Mouse (Mus musculus) CD4-positive, CD25-positive, alpha-beta regulatory T cell, adult 2 months (primary cell): ENCODE measurements at regions not wholly inside any gene's neighbourhood (a gene's known extent, or its start where the extent isn't known, plus 50 kb on each side); places are given as distances from the start of the nearest gene placed in this dataset.
"Not testable (repeated sequence)": the region's sequence is repeated elsewhere in the genome, so short reads cannot be mapped to it uniquely, and the experiment has no call there.

ENCODE experiments used
- DNase-seq: peaks from one replicate; pipeline ENCODE4 v3.0.0-alpha.2; 2012; ENCODE audit warnings: low read depth, low spot score

- peak; percentile 52 for DNase-seq
Observed at GRCm38 (mm10) chr1:160843671-160844070, 50.7 kb upstream of the Rabgap1l start.

GRCm38 (mm10) chr1:160844709-160845108, 51.7 kb upstream of the Rabgap1l start:
- DNase-seq, result not testable (repeated sequence)

GRCm38 (mm10) chr1:160850674-160851073, 55.5 kb upstream of the Rc3h1 start:
- no peak for DNase-seq

GRCm38 (mm10) chr1:160854410-160854809, 51.8 kb upstream of the Rc3h1 start:
- DNase-seq, result no peak

- no peak for DNase-seq
Observed at GRCm38 (mm10) chr1:160855411-160855810, 50.8 kb upstream of the Rc3h1 start.

- DNase-seq, result no peak
Observed at GRCm38 (mm10) chr1:160855926-160856620, 50.1 kb upstream of the Rc3h1 start.
